Comparison of ENCODE assay signal across 8 mouse cellular contexts in the genomic region with DNA sequence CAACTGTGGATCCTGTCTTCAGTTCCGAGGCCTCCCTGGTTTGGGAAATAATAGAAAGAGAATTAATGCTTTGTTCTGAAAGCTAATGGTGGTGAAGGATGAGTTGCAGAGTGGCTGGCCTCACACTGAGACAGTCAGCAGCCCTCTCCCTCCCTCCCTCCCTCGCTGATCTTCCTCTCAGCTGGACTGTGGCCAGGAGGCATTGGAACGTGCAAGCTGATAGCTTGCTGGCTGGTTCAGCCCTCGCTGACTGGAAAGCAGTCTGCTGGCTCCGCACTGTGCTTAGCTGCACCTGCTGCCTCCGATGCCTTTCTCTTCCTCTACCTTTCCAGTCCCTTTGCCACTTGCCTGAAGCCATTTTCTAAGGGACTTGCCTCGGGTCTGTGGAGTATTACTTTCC.
DNase-seq lines count a peak whose midpoint lies in the region; ATAC-seq and TF ChIP-seq lines count a peak whose summit lies in the region.
"Had no signal": no experiment of that assay in that cellular context is flagged by ENCODE, and none has a peak within 500 bp of the region (broad histone marks: within the 10 kb centered on the region; RNA-seq: fewer than 3 reads in every experiment).

No protein-coding gene starts in this region.

- peak; percentile 85 for ATAC-seq in forebrain, embryonic 15.5 days (replicated peaks)
- peak; percentile 87 for ATAC-seq in neural tube, embryonic 12.5 days (ENCODE audit: low FRiP score, low read depth)
- ATAC-seq in erythroid progenitor cell, adult 5-6 weeks (replicated peaks; ENCODE audit: low FRiP score, poor library complexity, severe bottlenecking) = no peak

- no peaks in the 10 kb centered on the region for H3K27me3 ChIP-seq in forebrain, embryonic 15.5 days
- no peaks in the 10 kb centered on the region for H3K27me3 ChIP-seq in neural tube, embryonic 12.5 days (replicated peaks)

- H3K4me2 ChIP-seq in forebrain, embryonic 15.5 days (replicated peaks) = no peak overlapping the region
- no peak overlapping the region for H3K4me2 ChIP-seq in neural tube, embryonic 12.5 days (replicated peaks)

- H3K9me3 ChIP-seq in forebrain, embryonic 15.5 days = no peaks in the 10 kb centered on the region
- H3K9me3 ChIP-seq in neural tube, embryonic 12.5 days = no peaks in the 10 kb centered on the region

- no peak overlapping the region for H3K9ac ChIP-seq in forebrain, embryonic 15.5 days (replicated peaks)
- H3K9ac ChIP-seq in neural tube, embryonic 12.5 days = no peak overlapping the region

- peaks cover 17% of the 10 kb centered on the region for H3K4me1 ChIP-seq in forebrain, embryonic 15.5 days
- no peaks in the 10 kb centered on the region for H3K4me1 ChIP-seq in neural tube, embryonic 12.5 days

- H3K36me3 ChIP-seq in forebrain, embryonic 15.5 days = no peaks in the 10 kb centered on the region
- no peaks in the 10 kb centered on the region for H3K36me3 ChIP-seq in neural tube, embryonic 12.5 days

- WGBS in forebrain, embryonic 15.5 days = 4% methylated on average over 7 of the region's 7 CpGs
- WGBS in neural tube, embryonic 12.5 days = 22% methylated on average over 7 of the region's 7 CpGs

- peak; percentile 6 for DNase-seq in ZHBTc4 (ENCODE audit: low read depth, low spot score)
- DNase-seq in brain, embryonic 14.5 days (ENCODE audit: low read depth) = peak; percentile 92
- peak; percentile 90 for DNase-seq in heart, postnatal 4 days
- DNase-seq in layer of hippocampus, postnatal 10 days (ENCODE audit: low spot score in 2 of 2) = peak; percentile 47 to 59

- TF ChIP-seq POLR2A in brain, embryonic 14.5 days (IDR thresholded peaks at IDR 0.05; ENCODE audit: borderline replicate concordance, extremely low read depth, insufficient read depth, insufficient read length, poor library complexity, severe bottlenecking) = no peak

- no peak for TF ChIP-seq CTCF in brain, embryonic 14.5 days (IDR thresholded peaks at IDR 0.05; ENCODE audit: borderline replicate concordance, extremely low read depth, insufficient read depth, insufficient read length)

- H3K27ac ChIP-seq in forebrain, embryonic 15.5 days (replicated peaks) = no peak overlapping the region
- no peak overlapping the region for H3K27ac ChIP-seq in neural tube, embryonic 12.5 days
- H3K27ac ChIP-seq: macrophage had no signal

- no peak overlapping the region for H3K4me3 ChIP-seq in forebrain, embryonic 15.5 days
- no peak overlapping the region for H3K4me3 ChIP-seq in neural tube, embryonic 12.5 days

Comparison
In these comparisons a context has a peak if more than half of its experiments do, and no peak if none do; other contexts are left out.
1. DNase-seq: peak in every context shown above with its lines; median percentile 92 in brain, embryonic 14.5 days; 90 in heart, postnatal 4 days; 53 in layer of hippocampus, postnatal 10 days; 6 in ZHBTc4.